Mouse (Mus musculus): ENCODE measurements around the gene Ifna5. TPM values are rescaled to one million over a fixed set of nuclear protein-coding genes. Genes with fewer than 3 reads are reported as not detected.
A peak's percentile ranks its signal among the peaks of the same experiment; 100 is the strongest.
"Not testable (repeated sequence)": the region's sequence is repeated elsewhere in the genome, so short reads cannot be mapped to it uniquely, and the experiment has no call there.

The Ifna5 gene
- polyA plus RNA-seq (2012; rRNA removed): not detected in 2 replicates

DNA sequence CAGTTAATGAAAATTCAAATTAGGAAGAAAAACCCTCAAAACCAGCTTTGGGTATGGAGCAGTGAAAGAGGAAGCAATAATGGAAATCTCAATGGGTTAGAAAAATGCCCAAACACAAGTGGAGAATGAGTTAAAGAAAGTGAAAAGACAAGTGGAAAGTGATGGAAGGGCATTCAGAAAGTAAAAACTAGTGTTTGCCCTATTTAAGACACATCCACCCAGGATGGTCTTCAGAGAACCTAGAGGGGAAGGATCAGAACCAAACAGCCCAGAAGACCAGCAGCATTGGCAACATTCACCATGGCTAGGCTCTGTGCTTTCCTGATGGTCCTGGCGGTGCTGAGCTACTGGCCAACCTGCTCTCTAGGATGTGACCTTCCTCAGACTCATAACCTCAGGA, at the start of gene Ifna5:
Gene Ifna5 (plus strand): TSS at position 301 of the 400 bp plus-strand sequence.
- H3K27ac ChIP-seq (ENCODE audit: insufficient read depth, low read length); H3K4me3 ChIP-seq (replicated peaks; ENCODE audit: insufficient read depth, low read depth, low read length); H3K27me3 ChIP-seq (ENCODE audit: control insufficient read depth, insufficient read depth, low read length); H3K4me1 ChIP-seq (ENCODE audit: control insufficient read depth, insufficient read depth, low read length); DNase-seq: not testable (repeated sequence)
- WGBS: 96% methylated on average over 1 of the region's 1 CpGs

DNA sequence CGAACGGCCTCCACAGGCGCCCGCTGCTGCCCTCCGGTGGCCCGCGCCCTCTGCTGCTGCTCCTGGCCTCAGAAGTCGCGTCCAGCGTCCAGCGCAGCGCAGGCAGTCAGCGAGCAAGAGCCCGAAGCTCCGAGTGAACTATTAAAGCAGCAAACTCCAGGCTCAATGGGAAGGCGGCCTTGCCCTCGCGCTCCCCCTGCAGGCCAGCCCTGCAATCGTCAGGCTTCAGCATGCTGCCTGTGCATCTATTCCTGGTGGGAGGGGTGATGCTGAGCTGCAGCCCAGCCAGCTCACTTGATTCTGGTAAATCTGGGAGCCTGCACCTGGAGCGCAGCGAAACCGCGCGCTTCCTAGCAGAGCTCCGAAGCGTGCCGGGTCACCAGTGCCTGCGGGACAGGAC, 46.9 kb upstream of the Ifna5 start, which contains the start of gene Gm13277:
Gene Gm13277 (plus strand): TSS at position 231 of the 400 bp plus-strand sequence.
- H3K27ac ChIP-seq (ENCODE audit: insufficient read depth, low read length); H3K27me3 ChIP-seq (ENCODE audit: control insufficient read depth, insufficient read depth, low read length); H3K4me1 ChIP-seq (ENCODE audit: control insufficient read depth, insufficient read depth, low read length); H3K4me3 ChIP-seq (replicated peaks; ENCODE audit: insufficient read depth, low read depth, low read length): not testable (repeated sequence)
- DNase-seq: peak; percentile 80
- peak; percentile 45 for TF ChIP-seq CTCF (IDR thresholded peaks at IDR 0.05; ENCODE audit: borderline replicate concordance, insufficient read depth, low read depth, low read length)
- 0% methylated on average over 3 of the region's 28 CpGs for WGBS

DNA sequence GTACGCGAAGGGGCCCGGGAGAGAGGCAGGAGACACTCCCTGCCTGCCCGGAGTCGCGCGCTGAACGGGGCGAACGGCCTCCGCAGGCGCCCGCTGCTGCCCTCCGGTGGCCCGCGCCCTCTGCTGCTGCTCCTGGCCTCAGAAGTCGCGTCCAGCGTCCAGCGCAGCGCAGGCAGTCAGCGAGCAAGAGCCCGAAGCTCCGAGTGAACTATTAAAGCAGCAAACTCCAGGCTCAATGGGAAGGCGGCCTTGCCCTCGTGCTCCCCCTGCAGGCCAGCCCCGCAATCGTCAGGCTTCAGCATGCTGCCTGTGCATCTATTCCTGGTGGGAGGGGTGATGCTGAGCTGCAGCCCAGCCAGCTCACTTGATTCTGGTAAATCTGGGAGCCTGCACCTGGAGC, 44.1 kb upstream of the Ifna5 start, which contains the start of gene Gm13278:
Gene Gm13278 (plus strand): TSS at position 301 of the 400 bp plus-strand sequence.
- WGBS: no CpG with 5 or more reads among the region's 28 CpGs
- H3K27me3 ChIP-seq (ENCODE audit: control insufficient read depth, insufficient read depth, low read length); H3K27ac ChIP-seq (ENCODE audit: insufficient read depth, low read length); DNase-seq; H3K4me1 ChIP-seq (ENCODE audit: control insufficient read depth, insufficient read depth, low read length); H3K4me3 ChIP-seq (replicated peaks; ENCODE audit: insufficient read depth, low read depth, low read length): not testable (repeated sequence)

DNA sequence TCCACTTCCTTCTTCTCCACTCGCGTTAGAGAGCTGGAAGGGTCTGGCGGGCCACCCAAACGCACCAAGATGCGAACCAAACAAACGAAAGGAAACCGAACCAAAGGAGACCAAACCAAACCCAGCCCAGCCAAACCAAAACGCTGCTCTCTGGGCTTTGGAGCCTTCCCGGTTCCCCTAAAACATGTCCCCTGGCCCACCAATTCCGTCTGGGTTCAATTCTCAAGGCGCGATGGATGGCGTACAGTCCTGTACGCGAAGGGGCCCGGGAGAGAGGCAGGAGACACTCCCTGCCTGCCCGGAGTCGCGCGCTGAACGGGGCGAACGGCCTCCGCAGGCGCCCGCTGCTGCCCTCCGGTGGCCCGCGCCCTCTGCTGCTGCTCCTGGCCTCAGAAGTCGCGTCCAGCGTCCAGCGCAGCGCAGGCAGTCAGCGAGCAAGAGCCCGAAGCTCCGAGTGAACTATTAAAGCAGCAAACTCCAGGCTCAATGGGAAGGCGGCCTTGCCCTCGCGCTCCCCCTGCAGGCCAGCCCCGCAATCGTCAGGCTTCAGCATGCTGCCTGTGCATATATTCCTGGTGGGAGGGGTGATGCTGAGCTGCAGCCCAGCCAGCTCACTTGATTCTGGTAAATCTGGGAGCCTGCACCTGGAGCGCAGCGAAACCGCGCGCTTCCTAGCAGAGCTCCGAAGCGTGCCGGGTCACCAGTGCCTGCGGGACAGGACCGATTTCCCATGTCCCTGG, 41.2 kb upstream of the Ifna5 start, which contains the start of gene Gm13275:
Gene Gm13275 (plus strand): TSS at position 552 of the 740 bp plus-strand sequence.
- H3K4me1 ChIP-seq (ENCODE audit: control insufficient read depth, insufficient read depth, low read length); H3K27ac ChIP-seq (ENCODE audit: insufficient read depth, low read length); H3K27me3 ChIP-seq (ENCODE audit: control insufficient read depth, insufficient read depth, low read length); H3K4me3 ChIP-seq (replicated peaks; ENCODE audit: insufficient read depth, low read depth, low read length): not testable (repeated sequence)
- TF ChIP-seq CTCF (IDR thresholded peaks at IDR 0.05; ENCODE audit: borderline replicate concordance, insufficient read depth, low read depth, low read length): peak; percentile 9; the same call in 1 of the 2 replicates
- under 1% methylated on average over 15 of the region's 52 CpGs for WGBS
- peak; percentile 61 to 81 for DNase-seq

DNA sequence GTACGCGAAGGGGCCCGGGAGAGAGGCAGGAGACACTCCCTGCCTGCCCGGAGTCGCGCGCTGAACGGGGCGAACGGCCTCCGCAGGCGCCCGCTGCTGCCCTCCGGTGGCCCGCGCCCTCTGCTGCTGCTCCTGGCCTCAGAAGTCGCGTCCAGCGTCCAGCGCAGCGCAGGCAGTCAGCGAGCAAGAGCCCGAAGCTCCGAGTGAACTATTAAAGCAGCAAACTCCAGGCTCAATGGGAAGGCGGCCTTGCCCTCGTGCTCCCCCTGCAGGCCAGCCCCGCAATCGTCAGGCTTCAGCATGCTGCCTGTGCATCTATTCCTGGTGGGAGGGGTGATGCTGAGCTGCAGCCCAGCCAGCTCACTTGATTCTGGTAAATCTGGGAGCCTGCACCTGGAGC, 38.2 kb upstream of the Ifna5 start, which contains the start of gene Gm13279:
Gene Gm13279 (plus strand): TSS at position 301 of the 400 bp plus-strand sequence.
- not testable (repeated sequence) for H3K4me1 ChIP-seq (ENCODE audit: control insufficient read depth, insufficient read depth, low read length); H3K27me3 ChIP-seq (ENCODE audit: control insufficient read depth, insufficient read depth, low read length); H3K4me3 ChIP-seq (replicated peaks; ENCODE audit: insufficient read depth, low read depth, low read length); H3K27ac ChIP-seq (ENCODE audit: insufficient read depth, low read length); DNase-seq
- WGBS: no CpG with 5 or more reads among the region's 28 CpGs

DNA sequence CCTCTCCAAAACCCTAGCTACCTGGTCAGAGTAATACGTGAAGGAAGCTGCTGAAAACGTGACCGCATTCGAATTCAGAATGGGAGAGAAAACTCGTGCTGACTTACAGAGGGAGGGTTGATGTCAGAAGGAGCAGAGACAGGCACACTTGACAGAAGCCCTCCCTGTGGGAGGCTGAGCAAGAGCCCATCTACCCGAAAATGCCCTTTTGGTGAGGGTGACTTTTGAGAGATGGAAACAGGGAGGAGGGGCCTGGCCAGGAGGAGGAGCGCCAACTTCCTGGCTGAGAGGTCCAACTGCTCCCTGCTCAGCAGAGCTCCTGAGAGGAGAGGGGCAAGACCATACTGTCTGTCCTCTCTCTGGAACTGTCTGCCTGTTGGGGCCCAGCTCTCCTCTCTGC, 36.0 kb upstream of the Ifna5 start, which contains the start of gene Gm13285:
Gene Gm13285 (plus strand): TSS at position 301 of the 400 bp plus-strand sequence.
- 12% methylated on average over 6 of the region's 7 CpGs for WGBS
- H3K4me1 ChIP-seq (ENCODE audit: control insufficient read depth, insufficient read depth, low read length): not testable (repeated sequence)

DNA sequence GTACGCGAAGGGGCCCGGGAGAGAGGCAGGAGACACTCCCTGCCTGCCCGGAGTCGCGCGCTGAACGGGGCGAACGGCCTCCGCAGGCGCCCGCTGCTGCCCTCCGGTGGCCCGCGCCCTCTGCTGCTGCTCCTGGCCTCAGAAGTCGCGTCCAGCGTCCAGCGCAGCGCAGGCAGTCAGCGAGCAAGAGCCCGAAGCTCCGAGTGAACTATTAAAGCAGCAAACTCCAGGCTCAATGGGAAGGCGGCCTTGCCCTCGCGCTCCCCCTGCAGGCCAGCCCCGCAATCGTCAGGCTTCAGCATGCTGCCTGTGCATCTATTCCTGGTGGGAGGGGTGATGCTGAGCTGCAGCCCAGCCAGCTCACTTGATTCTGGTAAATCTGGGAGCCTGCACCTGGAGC, 32.4 kb upstream of the Ifna5 start, which contains the start of gene Gm13287:
Gene Gm13287 (plus strand): TSS at position 301 of the 400 bp plus-strand sequence.
- not testable (repeated sequence) for H3K27me3 ChIP-seq (ENCODE audit: control insufficient read depth, insufficient read depth, low read length); DNase-seq; H3K4me1 ChIP-seq (ENCODE audit: control insufficient read depth, insufficient read depth, low read length); H3K4me3 ChIP-seq (replicated peaks; ENCODE audit: insufficient read depth, low read depth, low read length); H3K27ac ChIP-seq (ENCODE audit: insufficient read depth, low read length)
- WGBS: no CpG with 5 or more reads among the region's 29 CpGs

More for the DNA sequence above, 36.0 kb upstream of the Ifna5 start, which contains the start of gene Gm13285:
- not testable (repeated sequence) for H3K4me3 ChIP-seq (replicated peaks; ENCODE audit: insufficient read depth, low read depth, low read length); DNase-seq; H3K27me3 ChIP-seq (ENCODE audit: control insufficient read depth, insufficient read depth, low read length); H3K27ac ChIP-seq (ENCODE audit: insufficient read depth, low read length)

DNA sequence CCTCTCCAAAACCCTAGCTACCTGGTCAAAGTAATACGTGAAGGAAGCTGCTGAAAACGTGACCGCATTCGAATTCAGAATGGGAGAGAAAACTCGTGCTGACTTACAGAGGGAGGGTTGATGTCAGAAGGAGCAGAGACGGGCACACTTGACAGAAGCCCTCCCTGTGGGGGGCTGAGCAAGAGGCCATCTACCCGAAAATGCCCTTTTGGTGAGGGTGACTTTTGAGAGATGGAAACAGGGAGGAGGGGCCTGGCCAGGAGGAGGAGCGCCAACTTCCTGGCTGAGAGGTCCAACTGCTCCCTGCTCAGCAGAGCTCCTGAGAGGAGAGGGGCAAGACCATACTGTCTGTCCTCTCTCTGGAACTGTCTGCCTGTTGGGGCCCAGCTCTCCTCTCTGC, 30.1 kb upstream of the Ifna5 start, which contains the start of gene Gm13288:
Gene Gm13288 (plus strand): TSS at position 301 of the 400 bp plus-strand sequence.
- DNase-seq; H3K27me3 ChIP-seq (ENCODE audit: control insufficient read depth, insufficient read depth, low read length); H3K27ac ChIP-seq (ENCODE audit: insufficient read depth, low read length); H3K4me3 ChIP-seq (replicated peaks; ENCODE audit: insufficient read depth, low read depth, low read length); H3K4me1 ChIP-seq (ENCODE audit: control insufficient read depth, insufficient read depth, low read length): not testable (repeated sequence)
- WGBS: no CpG with 5 or more reads among the region's 8 CpGs

DNA sequence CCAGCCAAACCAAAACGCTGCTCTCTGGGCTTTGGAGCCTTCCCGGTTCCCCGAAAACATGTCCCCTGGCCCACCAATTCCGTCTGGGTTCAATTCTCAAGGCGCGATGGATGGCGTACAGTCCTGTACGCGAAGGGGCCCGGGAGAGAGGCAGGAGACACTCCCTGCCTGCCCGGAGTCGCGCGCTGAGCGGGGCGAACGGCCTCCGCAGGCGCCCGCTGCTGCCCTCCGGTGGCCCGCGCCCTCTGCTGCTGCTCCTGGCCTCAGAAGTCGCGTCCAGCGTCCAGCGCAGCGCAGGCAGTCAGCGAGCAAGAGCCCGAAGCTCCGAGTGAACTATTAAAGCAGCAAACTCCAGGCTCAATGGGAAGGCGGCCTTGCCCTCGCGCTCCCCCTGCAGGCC, 29.6 kb upstream of the Ifna5 start:
- WGBS: under 1% methylated on average over 23 of the region's 34 CpGs
- not testable (repeated sequence) for H3K4me3 ChIP-seq (replicated peaks; ENCODE audit: insufficient read depth, low read depth, low read length)

More for the DNA sequence above, 29.6 kb upstream of the Ifna5 start:
- not testable (repeated sequence) for H3K27ac ChIP-seq (ENCODE audit: insufficient read depth, low read length); H3K27me3 ChIP-seq (ENCODE audit: control insufficient read depth, insufficient read depth, low read length); H3K4me1 ChIP-seq (ENCODE audit: control insufficient read depth, insufficient read depth, low read length)
- peak; percentile 29 to 33 for DNase-seq

Data from cerebellum, adult 2 months (tissue).